Mouse (Mus musculus) kidney, embryonic 14.5 days (tissue): ENCODE data around the gene Hand2. TPM values are rescaled to one million over a fixed set of nuclear protein-coding genes. Genes with fewer than 3 reads are reported as not detected.

Experiments
- ATAC-seq: fragments of 200-750 bp; cut with Nextera tagmentation; 2 replicates; pipeline ENCODE4 v1.8.0; 2017; ENCODE audit warnings: moderate number of reproducible peaks, mild to moderate bottlenecking, moderate TSS enrichment, moderate library complexity; ENCODE audit not compliant: low FRiP score, low TSS enrichment
- H3K27ac ChIP-seq: fragments of 300-500 bp; sonication (generic); 2 replicates; pipeline ENCODE4 v1.5.1; 2014; ENCODE audit warnings: low read depth, mild to moderate bottlenecking, low read length, moderate library complexity, mixed read lengths
- H3K27me3 ChIP-seq: fragments of 300-500 bp; sonication (generic); 2 replicates; pipeline ENCODE4 v1.6.1; 2014; ENCODE audit warnings: mild to moderate bottlenecking, low read length; ENCODE audit not compliant: control insufficient read depth, insufficient read depth
- H3K36me3 ChIP-seq: fragments of 300-500 bp; sonication (generic); 2 replicates; pipeline ENCODE4 v1.6.1; 2014; ENCODE audit warnings: low read length, mixed read lengths; ENCODE audit not compliant: control insufficient read depth, insufficient read depth
- H3K4me1 ChIP-seq: fragments of 300-500 bp; sonication (generic); 2 replicates; pipeline ENCODE4 v1.6.1; 2014; ENCODE audit warnings: low read length, mixed read lengths; ENCODE audit not compliant: control insufficient read depth, insufficient read depth
- H3K4me2 ChIP-seq: fragments of 300-500 bp; sonication (generic); replicated peaks from 2 replicates; pipeline ENCODE4 v1.6.1; 2014; ENCODE audit warnings: low read depth, mild to moderate bottlenecking, low read length
- H3K4me3 ChIP-seq: fragments of 300-500 bp; sonication (generic); 2 replicates; pipeline ENCODE4 v1.5.1; 2014; ENCODE audit warnings: mild to moderate bottlenecking, low read length
- H3K9ac ChIP-seq: fragments of 300-500 bp; sonication (generic); 2 replicates; pipeline ENCODE4 v1.6.1; 2014; ENCODE audit warnings: low read depth, mild to moderate bottlenecking, low read length, moderate library complexity
- H3K9me3 ChIP-seq: fragments of 300-500 bp; sonication (generic); 2 replicates; pipeline ENCODE4 v1.6.1; 2016; ENCODE audit warnings: low read length; ENCODE audit not compliant: control insufficient read depth
- WGBS: fragments of 180-500 bp; shearing (Covaris S2); extraction: QIAGEN DNeasy Blood & Tissue Kit; methylation state at CpG from one replicate; pipeline ENCODE4 v1.1.7; 2014; 5-methylcytosine and 5-hydroxymethylcytosine counted together
- polyA plus RNA-seq: library from polyadenylated mRNA; unstranded; fragments of >200 nt; fragmentation: Nextera tagmentation; extraction: Ambion mirVana; gene quantifications from 2 replicates; pipeline ENCODE4 v1.2.1, GENCODE M21; 2014

The Hand2 gene
- polyA plus RNA-seq, 1 experiment from 2014 or later, result not detected

GRCm38 (mm10) chr8:57339711-57340650 lies 19.2 kb downstream of the Hand2 start:
- Histone ChIP-seq H3K36me3 (no peaks in the 10 kb centered on the region), H3K27ac (no peak overlapping the region), H3K27me3 (peaks cover 97% of the 10 kb centered on the region), H3K9ac (no peak overlapping the region), H3K4me3 (no peak overlapping the region), H3K4me2 (no peak overlapping the region), H3K9me3 (no peaks in the 10 kb centered on the region), H3K4me1 (0 out of 2 replicates have a peak, but pooled peaks cover 3% of the 10 kb centered on the region)
- WGBS, result 6% methylated on average over 14 of the region's 14 CpGs
- no peak for ATAC-seq

- WGBS, result under 1% methylated on average over 41 of the region's 41 CpGs
- no peak overlapping the region for H3K27ac ChIP-seq
- H3K4me2 ChIP-seq, result peak overlapping the region; percentile 36
- H3K9ac ChIP-seq, result peak overlapping the region; percentile 34; the same call in 1 of the 2 replicates
- no peaks in the 10 kb centered on the region for H3K36me3 ChIP-seq
- H3K4me1 ChIP-seq, result 0 out of 2 replicates have a peak, but pooled peaks cover 3% of the 10 kb centered on the region
- peak; percentile 48; the same call in 1 of the 2 replicates for ATAC-seq
- H3K9me3 ChIP-seq, result no peaks in the 10 kb centered on the region
- peak overlapping the region; percentile 17 for H3K4me3 ChIP-seq
- H3K27me3 ChIP-seq, result peaks cover 97% of the 10 kb centered on the region
These were observed 20.2 kb downstream of the Hand2 start for GRCm38 (mm10) chr8:57340840-57341540.

GRCm38 (mm10) chr8:57341541-57341840 lies 20.7 kb downstream of the Hand2 start:
- H3K27me3 ChIP-seq, result peaks cover 99% of the 10 kb centered on the region

GRCm38 (mm10) chr8:57342386-57343090 lies 21.8 kb downstream of the Hand2 start:
- Histone ChIP-seq H3K27me3 (peaks cover 99% of the 10 kb centered on the region), H3K4me1 (0 out of 2 replicates have a peak, but pooled peaks cover 3% of the 10 kb centered on the region), H3K9ac (no peak overlapping the region), H3K9me3 (no peaks in the 10 kb centered on the region), H3K4me2 (no peak overlapping the region), H3K36me3 (no peaks in the 10 kb centered on the region), H3K4me3 (no peak overlapping the region), H3K27ac (no peak overlapping the region)
- WGBS, result 4% methylated on average over 12 of the region's 12 CpGs
- no peak for ATAC-seq

More at GRCm38 (mm10) chr8:57341541-57341840, 20.7 kb downstream of the Hand2 start:
- ATAC-seq, result peak; percentile 13; the same call in 1 of the 2 replicates
- Histone ChIP-seq H3K36me3 (no peaks in the 10 kb centered on the region), H3K4me1 (0 out of 2 replicates have a peak, but pooled peaks cover 3% of the 10 kb centered on the region), H3K9ac (no peak overlapping the region), H3K4me3 (no peak overlapping the region), H3K27ac (no peak overlapping the region), H3K9me3 (no peaks in the 10 kb centered on the region), H3K4me2 (no peak overlapping the region)
- WGBS, result 3% methylated on average over 6 of the region's 6 CpGs

DNA sequence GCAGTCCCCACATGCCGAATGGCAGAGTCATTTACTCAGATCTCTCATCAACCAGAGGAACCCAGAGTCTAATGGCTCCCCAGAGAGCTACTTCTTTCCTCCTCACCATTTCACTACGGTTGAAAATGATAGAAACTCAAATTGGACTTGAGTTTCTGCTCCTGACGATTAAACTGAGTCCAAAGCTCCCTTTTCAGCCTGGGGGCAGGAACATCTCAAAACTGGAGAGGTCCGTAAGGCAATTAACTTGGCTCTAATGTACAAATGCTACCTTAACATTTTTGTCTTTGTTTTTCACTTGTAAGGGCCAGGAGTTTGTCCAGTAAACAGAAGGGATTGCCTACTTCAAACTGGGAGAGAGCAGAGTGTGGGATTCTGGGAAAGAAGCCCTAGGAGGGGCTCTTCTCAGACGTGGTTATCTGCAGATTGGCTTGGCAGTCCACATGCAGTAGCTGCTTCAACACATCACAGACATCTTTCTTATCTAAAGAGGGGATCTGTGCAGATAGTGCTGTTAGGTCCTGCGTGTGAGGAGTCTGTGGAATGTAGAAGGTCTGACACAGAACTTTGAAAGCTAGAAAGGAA lies 23.0 kb downstream of the Hand2 start:
- Histone ChIP-seq H3K36me3 (no peaks in the 10 kb centered on the region), H3K4me1 (0 out of 2 replicates have a peak, but pooled peaks cover 3% of the 10 kb centered on the region), H3K27me3 (peaks cover 99% of the 10 kb centered on the region), H3K4me3 (no peak overlapping the region), H3K9ac (no peak overlapping the region), H3K9me3 (no peaks in the 10 kb centered on the region), H3K27ac (no peak overlapping the region), H3K4me2 (no peak overlapping the region)
- ATAC-seq, result no peak
- WGBS, result 3% methylated on average over 6 of the region's 6 CpGs

GRCm38 (mm10) chr8:57344956-57345870 lies 24.4 kb downstream of the Hand2 start:
- Histone ChIP-seq H3K27ac (no peak overlapping the region), H3K9ac (no peak overlapping the region), H3K4me1 (0 out of 2 replicates have a peak, but pooled peaks cover 3% of the 10 kb centered on the region), H3K4me2 (no peak overlapping the region), H3K36me3 (no peaks in the 10 kb centered on the region), H3K9me3 (no peaks in the 10 kb centered on the region), H3K27me3 (peaks cover 99% of the 10 kb centered on the region), H3K4me3 (no peak overlapping the region)
- 2% methylated on average over 23 of the region's 23 CpGs for WGBS
- no peak for ATAC-seq

DNA sequence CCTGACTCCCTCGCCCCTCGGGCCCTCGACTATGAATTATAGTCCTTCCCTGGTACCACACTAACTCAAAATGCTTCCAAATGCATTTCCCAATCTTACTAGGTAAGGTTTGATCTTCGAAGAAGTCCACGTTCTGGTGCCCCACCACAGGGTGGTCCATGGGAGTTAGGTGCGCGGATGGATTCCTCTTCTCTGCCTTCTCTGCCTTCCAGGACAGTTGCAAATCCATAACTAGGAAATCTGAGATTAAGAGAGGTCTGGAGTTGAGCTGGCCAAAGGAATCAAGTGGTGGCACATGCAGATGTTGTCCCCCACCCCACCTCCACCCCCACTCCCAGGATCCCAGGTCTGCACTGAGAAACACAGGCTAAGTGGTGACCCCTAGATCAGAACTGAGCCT lies 25.6 kb downstream of the Hand2 start:
- WGBS, result 4% methylated on average over 7 of the region's 7 CpGs
- Histone ChIP-seq H3K9me3 (no peaks in the 10 kb centered on the region), H3K4me1 (no peaks in the 10 kb centered on the region), H3K4me2 (no peak overlapping the region), H3K4me3 (no peak overlapping the region), H3K36me3 (no peaks in the 10 kb centered on the region), H3K27ac (no peak overlapping the region), H3K9ac (no peak overlapping the region), H3K27me3 (peaks cover 97% of the 10 kb centered on the region)
- ATAC-seq, result no peak

- Histone ChIP-seq H3K9me3 (no peaks in the 10 kb centered on the region), H3K4me2 (no peak overlapping the region), H3K27ac (no peak overlapping the region), H3K27me3 (peaks cover 97% of the 10 kb centered on the region), H3K4me3 (no peak overlapping the region), H3K9ac (no peak overlapping the region), H3K36me3 (no peaks in the 10 kb centered on the region), H3K4me1 (no peaks in the 10 kb centered on the region)
- WGBS, result 7% methylated on average over 5 of the region's 5 CpGs
- no peak for ATAC-seq
These were observed 26.4 kb downstream of the Hand2 start for GRCm38 (mm10) chr8:57347141-57347540.
